Mouse (Mus musculus) urinary bladder, postnatal 25 days (tissue): ENCODE data around the gene Hes3.

Experiments
- DNase-seq: peaks from one replicate; pipeline ENCODE4 v3.0.0; 2022; ENCODE audit warnings: low spot score

The Hes3 gene

DNA sequence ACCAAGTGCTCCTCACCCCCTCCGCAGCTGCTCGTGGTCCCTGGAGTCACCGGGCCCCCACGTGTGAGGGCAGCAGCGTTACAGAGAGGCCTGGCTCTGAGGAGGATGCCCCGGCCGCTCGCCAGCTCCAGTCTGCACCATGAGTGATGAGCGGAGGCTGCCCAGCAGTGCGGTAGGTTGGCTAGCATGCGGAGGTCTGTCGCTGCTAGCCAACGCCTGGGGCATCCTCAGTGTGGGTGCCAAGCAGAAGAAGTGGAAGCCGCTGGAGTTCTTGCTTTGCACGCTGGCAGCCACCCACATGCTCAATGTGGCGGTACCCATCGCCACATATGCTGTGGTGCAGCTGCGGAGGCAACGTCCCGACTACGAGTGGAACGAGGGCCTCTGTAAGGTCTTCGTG lies 12.5 kb downstream of the Hes3 start:
- no peak for DNase-seq

DNA sequence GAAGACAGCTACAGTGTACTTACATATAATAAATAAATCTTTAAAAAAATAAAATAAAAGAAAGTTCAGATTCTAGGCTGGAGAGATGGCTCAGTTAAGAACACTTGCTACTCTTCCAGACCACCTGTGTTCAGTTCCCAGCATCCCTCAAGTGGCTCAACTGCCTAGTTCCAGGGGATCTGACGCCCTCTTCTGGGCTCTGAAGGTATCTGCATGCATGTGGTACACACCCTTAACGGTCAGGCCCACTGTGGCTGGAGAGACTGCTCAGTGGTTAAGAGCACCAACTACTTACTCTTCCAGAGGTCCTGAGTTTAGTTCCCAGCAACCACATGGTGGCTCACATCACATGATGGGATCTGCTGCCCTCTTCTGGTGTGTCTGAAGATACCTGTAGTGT lies 13.5 kb downstream of the Hes3 start:
- DNase-seq: no peak

DNA sequence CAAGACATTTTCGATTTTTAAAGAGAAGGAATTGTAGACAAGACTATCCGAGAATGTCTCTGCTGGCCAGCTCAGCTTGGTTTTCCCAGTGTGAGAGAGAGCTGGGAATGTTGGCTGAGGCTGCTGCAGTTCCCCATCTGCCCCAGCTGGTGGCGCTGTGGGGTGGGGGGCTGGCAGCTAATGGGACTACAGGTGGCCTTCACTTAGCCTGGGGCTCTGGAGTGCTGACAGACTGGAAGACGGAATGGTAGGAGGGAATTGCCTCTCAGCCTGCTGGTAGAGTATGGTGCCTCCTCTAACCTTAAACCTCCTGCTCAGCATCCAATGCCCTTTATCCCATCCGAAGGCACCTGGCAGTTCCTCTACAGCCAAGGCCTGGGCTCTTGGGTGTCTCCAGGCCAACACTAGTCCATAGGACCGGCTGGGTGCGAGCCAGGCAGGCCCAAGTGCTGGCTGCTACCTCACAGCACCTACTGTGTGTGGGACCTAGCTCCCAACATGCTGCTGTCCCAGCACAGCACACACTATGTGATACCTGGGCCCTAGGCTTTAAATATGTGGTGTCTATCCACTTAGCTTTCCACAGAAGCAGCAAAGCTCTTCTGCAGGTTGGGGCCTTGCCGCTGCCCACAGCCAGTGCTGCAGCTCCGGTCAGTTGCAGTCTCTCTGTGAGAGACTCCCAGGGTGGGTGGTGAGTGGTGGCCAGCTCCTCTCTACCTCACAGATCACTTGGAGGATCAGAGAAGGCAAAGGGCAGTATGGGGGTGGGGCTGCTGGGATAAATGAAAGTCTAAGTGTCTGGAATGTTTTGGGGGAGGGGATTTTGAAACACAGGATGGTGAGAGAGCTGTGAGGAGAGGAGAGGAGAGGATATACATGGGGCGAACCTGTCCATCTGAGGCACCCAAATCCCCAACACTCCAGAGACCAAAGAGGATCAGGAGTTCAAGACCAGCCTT lies 14.8 kb downstream of the Hes3 start:
- DNase-seq: no peak

DNA sequence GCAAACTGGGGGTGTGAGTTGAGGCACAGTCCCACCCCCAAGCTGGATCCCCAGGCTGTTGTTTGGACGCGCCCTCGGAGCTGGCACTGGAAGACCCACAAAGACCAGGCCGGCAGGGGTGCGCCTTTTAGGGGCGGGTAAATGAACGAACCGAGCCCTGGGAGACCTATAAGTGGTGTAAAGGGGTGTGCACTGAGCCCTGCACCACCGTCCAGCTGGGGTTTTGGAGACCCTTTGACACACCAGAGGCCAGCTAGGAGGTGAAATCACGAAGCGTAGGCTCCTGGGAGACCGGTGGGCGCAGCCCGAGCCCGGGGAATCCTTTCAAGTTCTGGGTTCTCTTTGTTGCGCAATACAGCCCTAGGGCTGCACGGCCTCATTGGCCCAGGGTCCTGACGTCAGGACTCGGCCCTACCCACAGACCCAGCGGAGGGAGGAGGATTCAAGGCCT lies 16.8 kb downstream of the Hes3 start:
- DNase-seq: no peak

DNA sequence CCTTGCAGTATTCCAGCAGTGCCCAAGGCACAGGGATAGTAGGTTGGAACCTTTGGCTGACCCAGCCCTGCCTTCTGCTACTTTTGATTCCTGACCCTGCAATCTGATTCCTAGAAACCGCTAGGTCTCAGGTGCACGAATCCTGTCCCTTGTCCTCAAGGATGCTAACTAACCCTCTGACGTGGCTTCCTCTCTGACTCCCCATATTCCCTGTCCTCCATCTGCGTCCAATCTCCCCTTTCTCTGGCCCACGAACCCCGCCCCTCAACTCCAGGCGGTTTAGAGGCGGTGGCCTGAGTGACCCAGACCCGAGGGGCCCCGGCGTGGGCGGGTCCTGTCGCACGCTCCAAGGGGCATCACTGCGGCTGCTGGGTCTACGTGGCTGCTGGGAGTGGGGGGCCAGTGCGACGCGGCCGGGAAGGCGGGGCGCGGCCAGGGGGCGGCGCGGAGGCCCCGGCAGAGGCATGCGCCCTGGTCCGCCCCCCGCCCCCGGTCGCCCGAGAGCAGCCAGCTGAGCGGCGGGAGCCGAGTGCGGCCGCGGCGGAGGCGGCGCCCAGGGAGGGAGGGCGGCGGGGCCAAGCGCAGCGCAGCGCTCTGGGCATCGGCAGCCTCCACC lies 17.7 kb downstream of the Hes3 start, which contains the start of gene Gpr153:
TSS of gene Gpr153 (plus strand) at position 612 of the 616 bp plus-strand sequence.
- DNase-seq: peak; percentile 43

DNA sequence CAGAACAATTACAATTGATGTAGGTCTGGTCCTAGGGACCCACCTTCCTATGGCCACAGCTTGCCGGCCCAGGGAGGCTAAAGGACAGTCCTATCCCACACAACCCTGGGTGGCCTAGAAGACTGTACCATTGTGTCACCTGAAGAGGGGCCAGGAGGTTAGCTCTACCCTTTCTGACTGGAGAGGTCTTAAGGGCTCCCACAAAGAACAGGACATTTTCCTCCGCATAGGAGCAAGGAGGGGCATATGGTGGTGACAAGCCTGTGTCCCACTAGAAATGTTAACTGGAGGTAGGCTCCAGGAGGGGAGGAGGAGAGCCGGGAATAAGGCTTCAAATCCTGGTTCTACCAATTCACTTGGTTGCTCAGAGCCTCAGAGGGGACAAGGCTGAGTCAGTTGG lies 18.3 kb downstream of the Hes3 start:
- no peak for DNase-seq

DNA sequence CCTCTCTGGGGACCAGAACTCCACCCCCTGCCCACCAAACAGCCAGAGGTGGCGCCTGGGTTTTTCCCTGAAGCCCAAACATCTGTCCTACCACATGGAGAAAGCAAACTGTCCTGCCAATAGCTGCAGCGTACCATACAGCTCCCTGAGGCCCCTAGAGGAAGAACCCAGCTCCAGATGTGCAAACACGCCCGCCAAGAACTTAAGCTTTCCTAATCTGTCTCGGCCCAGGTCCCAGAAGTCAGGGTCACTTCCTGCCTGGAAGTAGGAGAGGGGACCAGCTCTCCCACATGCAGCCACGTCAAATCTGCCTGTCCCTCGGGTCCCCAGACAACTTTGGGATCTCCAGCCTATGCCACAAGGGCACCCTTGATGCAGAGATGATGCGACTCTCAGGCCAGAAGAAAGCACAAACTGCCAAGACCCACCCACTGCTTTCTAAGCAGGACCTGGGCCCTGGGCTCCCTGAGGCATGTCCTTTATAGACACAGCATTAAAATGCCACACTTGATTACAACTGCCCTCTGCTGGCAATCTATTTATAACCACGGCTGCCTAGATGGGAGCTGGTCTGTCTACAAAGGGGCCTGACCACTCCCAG lies 18.9 kb downstream of the Hes3 start:
- peak; percentile 53 for DNase-seq

DNA sequence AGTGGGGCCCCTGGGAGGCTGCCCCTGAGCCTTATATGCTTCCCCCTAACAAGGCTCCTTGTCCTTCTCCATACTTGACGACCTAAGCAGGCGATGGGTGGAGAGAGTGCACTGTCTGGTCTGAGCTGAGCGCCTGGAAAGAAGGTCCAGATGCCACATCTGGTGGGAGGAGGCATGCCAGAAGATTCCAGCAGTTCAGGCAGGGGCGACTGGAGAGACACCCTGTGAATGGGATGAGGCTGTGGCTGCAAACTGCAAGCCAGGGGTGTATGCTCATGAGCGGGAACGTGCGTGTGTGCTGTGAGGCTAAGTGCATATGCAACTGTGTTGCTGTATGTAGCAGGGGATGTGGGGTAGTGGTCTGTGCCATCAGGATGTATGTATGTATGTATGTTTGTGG lies 19.5 kb downstream of the Hes3 start:
- no peak for DNase-seq

DNA sequence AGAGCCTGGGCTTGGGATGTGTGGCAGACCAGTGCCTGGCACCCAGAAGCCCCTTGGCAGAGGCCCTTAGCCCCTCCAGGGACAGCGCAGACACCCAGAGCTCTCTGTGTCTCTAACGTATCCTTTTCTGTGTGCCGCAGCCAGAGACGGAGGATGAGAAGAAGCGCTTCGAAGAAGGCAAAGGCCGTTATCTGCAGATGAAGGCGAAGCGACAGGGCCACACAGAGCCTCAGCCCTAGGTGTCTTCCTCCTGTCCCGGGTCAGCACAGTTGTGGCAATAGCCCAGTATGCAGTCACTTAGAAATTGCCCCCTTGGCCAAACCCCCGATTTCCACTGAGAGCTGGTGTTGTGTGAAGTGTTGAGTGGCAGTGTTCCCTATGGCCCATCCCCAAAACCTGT lies 20.1 kb downstream of the Hes3 start:
- DNase-seq: no peak

DNA sequence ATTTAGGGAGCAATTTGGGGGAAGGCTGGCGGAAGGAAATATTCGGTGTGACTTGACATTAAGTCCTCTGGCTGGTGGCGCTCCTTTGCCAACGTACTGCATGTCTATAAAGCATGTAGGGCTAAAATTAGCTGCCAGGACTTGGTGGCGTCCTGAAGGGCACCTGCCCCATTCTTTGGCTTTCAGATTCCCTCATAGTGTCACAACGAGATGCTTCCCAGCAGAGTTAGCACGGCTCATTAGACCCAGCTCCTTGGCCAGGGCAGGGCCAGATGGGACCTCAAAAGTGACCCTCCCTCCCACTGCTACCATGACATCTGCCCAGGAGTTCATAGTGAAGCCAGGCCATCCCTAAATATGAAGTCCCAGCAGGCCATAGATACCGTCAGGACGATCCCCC lies 20.9 kb downstream of the Hes3 start:
- DNase-seq: no peak

DNA sequence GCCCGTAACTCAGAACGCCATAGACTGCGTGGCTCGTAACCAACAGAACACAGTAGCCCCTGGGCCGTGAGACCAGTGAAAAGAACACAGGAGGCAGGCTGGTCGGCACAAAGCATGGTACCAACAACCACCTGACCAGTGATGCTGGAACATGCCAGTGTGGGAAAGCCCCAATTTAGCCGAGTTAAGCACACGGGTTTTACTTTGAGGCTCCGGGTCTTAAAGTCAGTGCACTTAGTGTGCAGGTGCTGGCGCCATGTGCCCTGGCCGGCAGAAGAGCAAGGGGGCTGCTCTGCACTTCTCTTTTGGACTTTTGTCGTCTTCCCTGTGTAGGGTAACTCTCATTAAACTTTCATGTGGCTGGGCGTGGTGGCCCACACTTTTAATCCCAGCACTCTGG lies 21.5 kb downstream of the Hes3 start:
- no peak for DNase-seq

DNA sequence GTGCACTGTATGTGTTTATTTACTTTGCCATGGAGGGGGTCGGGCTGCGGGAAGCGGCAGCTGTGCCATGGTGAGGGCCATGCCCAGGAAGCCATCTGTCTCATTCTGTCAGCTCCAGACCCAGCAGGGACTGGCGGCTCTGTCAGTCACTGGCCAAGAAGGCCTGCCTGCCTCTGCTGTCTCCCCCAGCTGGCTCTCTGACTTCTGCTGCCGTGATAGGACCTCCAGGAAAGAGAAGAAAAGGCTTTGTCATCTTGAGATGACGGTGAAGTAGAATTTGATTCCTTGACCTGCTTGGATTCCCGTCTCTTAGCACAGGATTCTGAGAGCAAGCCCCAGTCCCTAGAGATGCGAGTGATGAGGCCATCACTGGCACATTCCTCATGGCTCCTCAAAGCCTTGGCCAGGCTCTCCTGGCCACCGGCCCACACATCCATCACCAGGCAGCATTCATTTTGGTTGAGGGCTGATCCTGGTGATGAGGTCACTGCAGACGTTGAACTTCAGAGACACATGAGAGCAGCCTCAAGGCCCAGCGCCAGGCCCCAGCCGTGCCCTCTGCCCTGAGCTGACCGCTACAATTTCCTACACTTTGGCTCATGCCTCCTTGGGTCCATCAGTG lies 23.6 kb downstream of the Hes3 start:
- no peak for DNase-seq

DNA sequence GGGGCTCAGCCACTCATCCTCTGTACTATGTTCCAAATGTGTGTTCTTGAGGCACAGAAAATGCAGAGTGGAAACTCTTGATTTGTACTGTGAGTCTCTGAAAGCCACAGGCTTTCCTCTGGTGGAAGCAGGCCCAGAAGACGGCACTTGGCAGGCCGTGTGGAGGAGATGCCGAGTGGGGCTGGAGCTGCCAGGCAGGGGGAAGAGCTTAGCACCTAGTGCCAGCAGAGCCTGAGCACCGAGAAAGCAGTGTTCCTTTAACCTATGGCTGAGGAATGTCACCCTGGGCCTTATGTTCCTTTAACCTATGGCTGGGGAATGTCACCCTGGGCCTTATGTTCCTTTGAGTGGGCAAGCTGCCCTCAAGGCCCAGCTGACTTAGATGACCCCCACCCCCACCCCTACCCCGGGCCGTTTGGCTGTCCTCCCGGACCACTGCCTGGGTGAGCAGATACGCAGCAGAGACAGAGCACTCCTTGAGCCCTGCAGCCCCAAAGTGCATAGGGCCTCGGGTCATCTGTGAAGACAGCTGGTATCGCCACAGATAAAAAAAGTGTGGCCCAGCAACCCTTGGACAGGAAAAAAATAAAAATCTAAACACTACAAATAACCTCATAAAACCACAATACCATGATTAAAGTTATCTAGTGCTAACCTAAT lies 25.1 kb downstream of the Hes3 start:
- DNase-seq: no peak

DNA sequence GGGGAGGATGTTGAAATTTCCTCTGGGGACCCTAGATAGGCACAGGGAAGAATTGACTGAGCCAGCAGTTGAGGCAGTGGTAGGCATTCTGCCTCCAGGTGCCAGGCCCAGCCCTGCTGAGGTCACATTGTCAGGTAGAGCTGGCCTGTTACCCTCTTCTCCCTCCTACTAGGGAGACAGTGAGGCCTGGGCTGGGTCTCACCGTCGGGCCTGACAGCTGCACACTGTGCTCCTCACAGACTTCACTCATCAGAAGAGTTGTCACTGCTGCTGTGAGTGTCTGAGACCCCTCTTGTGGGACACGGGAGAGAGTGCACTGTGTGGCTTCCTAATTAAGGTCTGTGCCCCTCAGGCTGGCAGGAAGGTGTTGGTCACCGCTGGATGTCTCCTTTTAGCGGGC lies 25.7 kb downstream of the Hes3 start:
- DNase-seq: no peak

DNA sequence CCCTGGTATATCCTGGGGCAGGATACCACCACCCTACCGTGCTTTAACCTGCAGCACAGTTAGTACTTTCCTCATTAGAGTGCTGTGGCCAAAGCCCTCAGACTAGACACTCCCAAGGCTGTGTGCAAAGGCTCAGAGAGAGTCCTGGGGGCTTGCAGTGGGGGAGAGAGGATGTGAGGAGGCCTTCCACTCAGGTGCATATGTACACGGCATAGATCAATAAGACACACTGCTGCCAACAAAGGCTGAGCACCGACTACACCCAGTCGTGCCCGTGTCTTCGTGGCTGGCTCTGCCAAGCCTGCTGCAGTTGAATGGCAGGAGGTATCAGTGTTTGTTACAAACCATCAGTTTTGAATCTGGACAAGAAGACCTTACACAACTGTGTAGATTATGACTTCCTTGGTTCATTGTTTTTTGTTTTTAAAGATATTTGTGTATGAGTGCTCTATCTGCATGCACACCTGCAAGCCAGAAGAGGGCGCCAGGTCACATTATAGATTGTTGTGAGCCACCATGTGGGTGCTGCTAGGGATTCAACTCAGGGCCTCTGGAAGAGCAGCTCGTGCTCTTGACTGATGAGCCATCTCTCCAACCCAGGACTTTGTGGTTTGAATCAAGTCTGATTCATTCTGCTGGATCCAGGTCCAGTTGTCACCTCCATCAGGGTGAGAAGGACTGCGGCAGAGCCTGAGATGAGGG lies 26.4 kb downstream of the Hes3 start:
- DNase-seq: no peak

DNA sequence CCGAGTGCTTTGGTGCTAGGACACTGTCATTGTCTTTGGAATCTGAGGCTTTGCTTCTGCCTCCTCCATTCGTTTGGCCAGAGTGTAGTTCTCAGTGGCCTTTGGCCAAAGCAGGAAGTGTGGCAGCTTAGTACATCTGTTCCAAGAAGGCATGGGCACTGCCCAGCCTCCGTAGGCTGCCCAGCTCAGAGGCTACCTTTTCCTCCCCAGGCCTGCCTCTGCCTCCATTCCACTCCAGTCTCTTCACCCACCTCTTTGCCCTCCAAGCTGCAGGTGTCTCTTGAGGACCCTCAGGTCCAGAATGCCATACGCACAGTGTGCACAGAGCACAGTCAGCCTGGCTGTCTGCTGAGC lies 27.3 kb downstream of the Hes3 start:
- DNase-seq: no peak

DNA sequence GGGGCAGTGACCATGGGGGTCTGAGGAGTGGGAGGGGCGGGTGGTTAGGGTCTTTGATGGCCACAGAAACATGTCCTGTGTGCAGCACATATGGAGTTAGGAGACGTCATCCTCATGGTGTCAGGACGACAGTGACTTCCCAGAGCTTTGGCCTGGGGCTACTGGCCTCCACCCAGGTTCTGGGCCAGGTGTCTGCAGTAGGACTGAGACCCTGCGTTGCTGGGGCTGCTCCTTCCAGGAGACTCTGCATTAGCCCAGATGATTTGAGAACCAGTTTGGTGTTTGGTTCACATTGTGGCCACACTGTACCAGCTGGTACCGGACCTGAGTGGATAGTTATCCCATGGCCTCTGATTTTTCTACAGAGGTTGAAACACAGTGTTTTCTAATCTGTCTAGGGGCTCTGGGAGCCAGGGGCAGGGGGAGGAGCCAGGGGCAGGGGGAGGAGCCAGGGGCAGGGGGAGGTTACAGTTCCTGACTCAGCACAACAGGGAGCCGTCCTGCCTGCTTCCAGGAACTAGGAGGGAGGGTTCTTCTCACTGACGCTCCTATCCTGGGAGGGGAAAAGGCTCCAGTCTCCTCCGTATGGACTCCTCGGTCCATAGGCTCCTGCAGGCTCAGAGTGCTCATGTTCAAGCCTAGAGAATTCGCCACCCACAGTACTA lies 27.8 kb downstream of the Hes3 start:
- no peak for DNase-seq

DNA sequence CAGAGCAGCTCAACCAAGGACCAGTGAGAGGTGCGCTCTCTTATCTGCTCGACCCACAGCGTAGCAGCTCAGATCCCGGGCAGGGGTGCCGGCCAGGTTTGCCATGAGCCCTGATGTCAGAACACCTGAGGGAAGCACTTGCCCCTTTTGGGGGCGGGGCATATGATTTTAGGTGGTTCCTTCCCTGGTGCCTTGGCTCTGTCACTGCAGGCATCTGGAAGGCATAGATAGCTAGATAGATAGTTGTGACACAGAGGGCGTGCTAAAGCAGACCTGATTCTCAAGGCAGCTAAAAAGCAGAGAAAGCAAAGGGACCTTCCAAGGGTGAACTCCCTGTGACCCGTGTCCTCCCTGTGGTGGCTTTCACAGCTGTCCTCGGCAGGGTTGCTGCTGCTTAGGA lies 28.4 kb downstream of the Hes3 start:
- DNase-seq: no peak

DNA sequence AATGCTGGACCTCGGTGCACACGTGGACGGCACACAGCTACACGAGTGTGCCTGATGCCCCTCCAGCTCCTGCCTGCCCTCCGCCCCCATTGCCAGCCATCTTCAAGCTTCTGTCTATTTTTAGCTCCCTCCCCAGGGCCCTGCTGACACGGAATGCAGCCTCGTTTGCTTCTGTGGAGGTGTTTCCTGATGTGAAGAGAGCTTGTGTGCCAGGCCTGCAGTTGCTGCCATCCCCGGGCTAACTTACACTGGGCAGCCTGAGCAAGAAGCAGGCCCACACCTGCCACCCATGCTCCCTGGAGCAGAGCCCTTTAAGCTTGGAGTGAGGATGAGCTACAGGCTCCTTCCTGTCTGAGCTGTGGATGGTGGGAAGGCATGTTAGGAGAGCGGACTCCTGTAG lies 29.3 kb downstream of the Hes3 start:
- no peak for DNase-seq

DNA sequence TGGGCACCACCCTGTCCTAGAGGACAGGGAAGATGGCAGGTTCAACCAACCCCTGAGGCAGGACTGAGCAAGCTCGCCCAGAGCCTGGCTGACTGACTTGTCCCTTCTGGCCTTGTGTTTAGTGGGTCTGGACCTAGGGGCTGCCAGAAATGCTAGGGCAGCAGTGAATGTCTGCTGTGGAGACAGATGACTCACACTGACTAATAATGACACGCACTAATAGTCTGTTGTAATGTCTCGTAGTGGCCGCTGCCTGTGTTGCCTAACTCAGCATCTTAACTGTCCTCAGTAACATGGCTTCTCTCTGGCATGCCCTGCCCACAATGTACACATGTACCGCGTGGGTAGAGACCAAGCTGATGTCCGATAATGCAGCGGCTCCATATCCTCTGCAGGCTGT lies 31.0 kb downstream of the Hes3 start:
- no peak for DNase-seq

DNA sequence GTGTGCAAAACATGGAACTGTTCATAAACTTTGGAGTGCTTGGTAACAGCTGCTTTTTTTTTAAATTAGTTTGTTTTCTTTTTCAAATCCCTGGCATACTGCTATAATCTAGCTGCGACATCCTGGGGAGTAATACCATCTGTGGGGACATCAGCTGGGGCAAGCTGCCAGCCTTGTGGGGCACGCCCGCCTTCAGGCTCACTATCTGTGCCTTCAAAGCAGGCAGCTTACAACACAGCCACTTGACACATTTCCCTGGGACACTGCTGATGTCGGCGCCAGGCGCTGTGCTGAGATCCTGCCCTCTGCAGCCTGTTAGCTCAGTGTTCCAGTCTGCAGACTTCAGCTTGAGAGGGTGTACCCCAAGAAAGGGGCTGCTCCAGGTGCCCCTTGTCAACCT lies 34.4 kb downstream of the Hes3 start:
- DNase-seq: peak; percentile 56
